Mouse (Mus musculus): Measurements from ENCODE around the gene Cel.

- no peak for TF ChIP-seq EP300 (IDR thresholded peaks at IDR 0.05; ENCODE audit: low read depth)
- no peak for TF ChIP-seq CTCF (IDR thresholded peaks at IDR 0.05; ENCODE audit: low read depth)
These were observed 38.8 kb downstream of the Cel start for GRCm38 (mm10) chr2:28524406-28524805.
